ENCODE assay signal across 17 mouse cellular contexts in genomic region chr3:138240411-138240810, GRCm38 (mm10). TPM values are rescaled to one million over a fixed set of nuclear protein-coding genes. Genes with fewer than 3 reads are reported as not detected.
DNase-seq lines count a peak whose midpoint lies in the region; ATAC-seq and TF ChIP-seq lines count a peak whose summit lies in the region.
"Had no signal": no experiment of that assay in that cellular context is flagged by ENCODE, and none has a peak within 500 bp of the region (broad histone marks: within the 10 kb centered on the region; RNA-seq: fewer than 3 reads in every experiment).

No protein-coding gene starts in this region.

- no peaks in the 10 kb centered on the region for H3K9me3 ChIP-seq in liver, embryonic 14.5 days (ENCODE audit: control insufficient read depth, low read length)
- H3K9me3 ChIP-seq in liver, embryonic 12.5 days (replicated peaks) = no peaks in the 10 kb centered on the region
- no peaks in the 10 kb centered on the region for H3K9me3 ChIP-seq in MEL (replicated peaks; ENCODE audit: insufficient read depth, low read length)
- H3K9me3 ChIP-seq: forebrain, embryonic 13.5 days; G1E; neural tube, embryonic 12.5 days had no signal

- no peaks in the 10 kb centered on the region for H3K27me3 ChIP-seq in heart, adult 2 months (ENCODE audit: control insufficient read depth, insufficient read depth, low read length)
- no peaks in the 10 kb centered on the region for H3K27me3 ChIP-seq in liver, embryonic 14.5 days (ENCODE audit: control insufficient read depth, insufficient read depth, low read length)
- H3K27me3 ChIP-seq in liver, embryonic 12.5 days (replicated peaks) = no peaks in the 10 kb centered on the region
- no peaks in the 10 kb centered on the region; a peak in 2 of 4 replicates for H3K27me3 ChIP-seq in MEL (ENCODE audit: control insufficient read depth in 1 of 2, insufficient read depth in 2 of 2, low read length in 2 of 2)
- H3K27me3 ChIP-seq: forebrain, embryonic 13.5 days; neural tube, embryonic 12.5 days had no signal

- 80% methylated on average over 3 of the region's 3 CpGs for WGBS in heart, adult 2 months
- WGBS in liver, embryonic 14.5 days (ENCODE audit: insufficient replicate concordance) = 73% methylated on average over 3 of the region's 3 CpGs
- WGBS in liver, embryonic 12.5 days (ENCODE audit: insufficient replicate concordance) = 79% methylated on average over 3 of the region's 3 CpGs

- H3K4me3 ChIP-seq in heart, adult 2 months = no peak overlapping the region
- no peak overlapping the region for H3K4me3 ChIP-seq in liver, embryonic 14.5 days (ENCODE audit: insufficient read depth in 1 of 2, low read depth in 2 of 2, low read length in 2 of 2)
- H3K4me3 ChIP-seq in liver, embryonic 12.5 days = no peak overlapping the region
- no peak overlapping the region for H3K4me3 ChIP-seq in MEL (ENCODE audit: control insufficient read depth in 1 of 2, insufficient read depth in 1 of 2, low read depth in 2 of 2, low read length in 2 of 2)
- H3K4me3 ChIP-seq: forebrain, embryonic 13.5 days; neural tube, embryonic 12.5 days had no signal

- H3K4me1 ChIP-seq in heart, adult 2 months (ENCODE audit: control insufficient read depth, insufficient read depth, low read length) = peaks cover 2% of the 10 kb centered on the region
- peaks cover 0 to 4% of the 10 kb centered on the region in 2 experiments; a peak in 2 of 4 replicates for H3K4me1 ChIP-seq in liver, embryonic 14.5 days (replicated peaks; ENCODE audit: control insufficient read depth in 2 of 2, insufficient read depth in 2 of 2, low read length in 1 of 2)
- peaks cover 3% of the 10 kb centered on the region; the same call in 1 of the 2 replicates for H3K4me1 ChIP-seq in liver, embryonic 12.5 days
- peaks cover 0 to 10% of the 10 kb centered on the region in 2 experiments; a peak in 2 of 4 replicates for H3K4me1 ChIP-seq in MEL (ENCODE audit: control insufficient read depth in 1 of 2, insufficient read depth in 2 of 2, low read length in 2 of 2)
- H3K4me1 ChIP-seq: neural tube, embryonic 12.5 days had no signal

- H3K36me3 ChIP-seq in heart, adult 2 months (ENCODE audit: control insufficient read depth, insufficient read depth, low read length) = no peaks in the 10 kb centered on the region
- H3K36me3 ChIP-seq in liver, embryonic 14.5 days (replicated peaks; ENCODE audit: control insufficient read depth, insufficient read depth, low read depth) = no peaks in the 10 kb centered on the region
- no peaks in the 10 kb centered on the region for H3K36me3 ChIP-seq in liver, embryonic 12.5 days
- peaks cover 0 to 3% of the 10 kb centered on the region in 2 experiments; a peak in 1 of 4 replicates for H3K36me3 ChIP-seq in MEL (ENCODE audit: control insufficient read depth in 1 of 2, insufficient read depth in 2 of 2, low read length in 2 of 2)
- H3K36me3 ChIP-seq: G1E; neural tube, embryonic 12.5 days had no signal

- no peak overlapping the region for H3K27ac ChIP-seq in heart, adult 2 months
- H3K27ac ChIP-seq in liver, embryonic 14.5 days = no peak overlapping the region
- H3K27ac ChIP-seq in liver, embryonic 12.5 days = no peak overlapping the region
- H3K27ac ChIP-seq in MEL (ENCODE audit: control insufficient read depth, low read depth, low read length) = no peak overlapping the region
- H3K27ac ChIP-seq: forebrain, embryonic 13.5 days; neural tube, embryonic 12.5 days had no signal

- peak in 1 of 2 experiments; percentile 12 for DNase-seq in heart, adult 2 months
- no peak for DNase-seq in heart, adult 8-10 months (ENCODE audit: low spot score)
- DNase-seq in liver, embryonic 14.5 days (ENCODE audit: low read depth in 3 of 3, low spot score in 3 of 3) = no peak
- peak; percentile 72 for DNase-seq in MEL (ENCODE audit: low read depth, low spot score)
- no peak for DNase-seq in c-Kit-positive CD71-positive TER-119-positive erythroid progenitor cells, embryonic 14.5 days (ENCODE audit: low spot score)
- no peak for DNase-seq in right cerebral cortex, adult 2 months (ENCODE audit: low spot score in 2 of 2)
- DNase-seq: cerebellum, postnatal 36 days; thymus, postnatal 25 days had no signal

- no peak for TF ChIP-seq POLR2A in heart, adult 2 months (IDR thresholded peaks at IDR 0.05; ENCODE audit: insufficient read depth, low read depth, low read length)
- no peak for TF ChIP-seq POLR2A in MEL (IDR thresholded peaks at IDR 0.05; ENCODE audit: control insufficient read depth in 1 of 2, insufficient read depth in 1 of 2, low read depth in 1 of 2, low read length in 2 of 2, poor library complexity in 1 of 2)

- H3K79me2 ChIP-seq in heart, adult 2 months (replicated peaks; ENCODE audit: control insufficient read depth, insufficient read depth, low read length) = no peaks in the 10 kb centered on the region
- no peaks in the 10 kb centered on the region for H3K79me2 ChIP-seq in MEL (ENCODE audit: control insufficient read depth, insufficient read depth, low read length, poor library complexity)

- H3K9ac ChIP-seq in heart, adult 2 months (ENCODE audit: low read depth, low read length) = no peak overlapping the region
- H3K9ac ChIP-seq in liver, embryonic 14.5 days (replicated peaks) = no peak overlapping the region
- H3K9ac ChIP-seq in liver, embryonic 12.5 days = no peak overlapping the region
- H3K9ac ChIP-seq in MEL (ENCODE audit: control insufficient read depth, low read depth, low read length, poor library complexity, severe bottlenecking) = no peak overlapping the region
- H3K9ac ChIP-seq: forebrain, embryonic 13.5 days; neural tube, embryonic 12.5 days had no signal

- TF ChIP-seq CTCF in heart, adult 2 months (IDR thresholded peaks at IDR 0.05) = peak; percentile 47
- TF ChIP-seq CTCF in liver, embryonic 14.5 days (IDR thresholded peaks at IDR 0.05; ENCODE audit: low read depth) = 0 out of 2 replicates have a peak, but pooled peaks have one; percentile 21
- peak in 2 of 3 experiments; percentile 15 to 62; a peak in 2 of 6 replicates for TF ChIP-seq CTCF in MEL (IDR thresholded peaks at IDR 0.05 in 2 of 3, conservative IDR thresholded peaks at IDR 0.05 in 1 of 3; ENCODE audit: control insufficient read depth in 1 of 3, insufficient read depth in 1 of 3, low read depth in 2 of 3, low read length in 3 of 3, poor library complexity in 1 of 3, severe bottlenecking in 1 of 3)

- peak; percentile 44 for TF ChIP-seq RAD21 in MEL (IDR thresholded peaks at IDR 0.05; ENCODE audit: low read depth, low read length)

- intact Hi-C loops in heart, adult 2 months (cut with DNase I) = loop anchor here (2.0 kb wide), 2 partner anchors 64 to 164 kb away; no protein-coding TSS in a partner anchor

- no peak overlapping the region for H3K4me2 ChIP-seq in liver, embryonic 14.5 days (ENCODE audit: low read depth)
- no peak overlapping the region for H3K4me2 ChIP-seq in liver, embryonic 12.5 days
- H3K4me2 ChIP-seq: forebrain, embryonic 13.5 days; neural tube, embryonic 12.5 days had no signal

- no peak for TF ChIP-seq EP300 in heart, adult 2 months (IDR thresholded peaks at IDR 0.05; ENCODE audit: insufficient read depth, low read depth, low read length)
- TF ChIP-seq EP300 in liver, embryonic 14.5 days (IDR thresholded peaks at IDR 0.05; ENCODE audit: low read depth) = no peak
- no peak; a peak in 1 of 4 replicates for TF ChIP-seq EP300 in MEL (IDR thresholded peaks at IDR 0.05; ENCODE audit: low read depth in 1 of 2, low read length in 2 of 2)

- ATAC-seq in liver, embryonic 14.5 days (ENCODE audit: insufficient read depth) = no peak
- ATAC-seq in liver, embryonic 12.5 days = no peak
- peak; percentile 56 for ATAC-seq in megakaryocyte progenitor cell, adult 5-6 weeks (replicated peaks; ENCODE audit: poor library complexity)
- ATAC-seq: forebrain, embryonic 13.5 days had no signal

TF ChIP-seq in MEL, 35 proteins besides CTCF, POLR2A, EP300 and RAD21 (continues in another document):
- TF ChIP-seq ZC3H11A (IDR thresholded peaks at IDR 0.05; ENCODE audit: low read depth, low read length) = peak; percentile 32; the same call in 1 of the 2 replicates
- TF ChIP-seq RCOR1 (IDR thresholded peaks at IDR 0.05; ENCODE audit: low read depth, low read length) = no peak

RNA-seq across cellular contexts. Expression of gene Adh1, which starts 20.4 kb away (rescaled TPM):
- total RNA-seq in heart, adult 2 months (2021) = 10 to 100 TPM; 27.5 to 34.3 TPM
- 26.1 and 29.7 TPM in 2 replicates for polyA plus RNA-seq in heart, adult 2 months (2012; rRNA removed)
- total RNA-seq in heart, adult 8-10 months (2022) = 10 to 100 TPM; 26.8 to 55.8 (median 33.1) TPM
- polyA plus RNA-seq in liver, embryonic 14.5 days (2012; rRNA removed) = 3.8 and 4.0 TPM in 2 replicates
- 8.4 and 10.6 TPM in 2 replicates for polyA plus RNA-seq in liver, embryonic 14.5 days (2014; fragmentation: Nextera tagmentation; extraction: Ambion mirVana)
- 0.92 and 0.97 TPM in 2 replicates for polyA plus RNA-seq in liver, embryonic 12.5 days (2016; fragmentation: Nextera tagmentation; extraction: Ambion mirVana)
- total RNA-seq in MEL (2012; rRNA removed) = 0.15 and 0.23 TPM in 2 replicates
- polyA plus RNA-seq in MEL (2012; ENCODE audit: insufficient read depth in 1 of 2, insufficient read length in 2 of 2, low read depth in 1 of 2, low replicate concordance in 2 of 2, missing spikeins in 1 of 2) = not detected
- total RNA-seq in megakaryocyte progenitor cell, adult 5-6 weeks (2015) = not detected in 2 replicates
- total RNA-seq in megakaryocyte progenitor cell, adult 5-6 weeks (2017) = not detected in 2 replicates
- polyA plus RNA-seq: G1E had no signal

RNA-seq across cellular contexts. Expression of gene Adh7, which starts 22.9 kb away (rescaled TPM):
- total RNA-seq in heart, adult 2 months (2021) = under 1 TPM in 1 of 2 experiments, not detected in 1; 0.73 TPM
- polyA plus RNA-seq in heart, adult 2 months (2012; rRNA removed) = 0.15 and 1.4 TPM in 2 replicates
- total RNA-seq in heart, adult 8-10 months (2022) = under 1 TPM; 0.11 to 0.81 (median 0.47) TPM
- 0.04 and 0.07 TPM in 2 replicates for polyA plus RNA-seq in liver, embryonic 14.5 days (2012; rRNA removed)
- polyA plus RNA-seq in liver, embryonic 14.5 days (2014; fragmentation: Nextera tagmentation; extraction: Ambion mirVana) = 0.39 and 0.42 TPM in 2 replicates
- polyA plus RNA-seq in liver, embryonic 12.5 days (2016; fragmentation: Nextera tagmentation; extraction: Ambion mirVana) = 0.19 and 0.26 TPM in 2 replicates
- total RNA-seq in MEL (2012; rRNA removed) = not detected in 2 replicates
- polyA plus RNA-seq in MEL (2012; ENCODE audit: insufficient read depth in 1 of 2, insufficient read length in 2 of 2, low read depth in 1 of 2, low replicate concordance in 2 of 2, missing spikeins in 1 of 2) = not detected
- not detected in 2 replicates for total RNA-seq in megakaryocyte progenitor cell, adult 5-6 weeks (2015)
- total RNA-seq in megakaryocyte progenitor cell, adult 5-6 weeks (2017) = not detected in 2 replicates
- total RNA-seq: left cerebral cortex, postnatal 25 days had no signal
- polyA plus RNA-seq: forebrain, embryonic 13.5 days; G1E; neural tube, embryonic 12.5 days; spleen, adult 2 months had no signal

RNA-seq across cellular contexts. Expression of gene 4930579F01Rik, which starts 46.8 kb away (rescaled TPM):
- total RNA-seq in heart, adult 2 months (2021) = not detected
- 0.06 TPM in 1 of 2 replicates, not detected in the other for polyA plus RNA-seq in heart, adult 2 months (2012; rRNA removed)
- total RNA-seq in heart, adult 8-10 months (2022) = not detected
- not detected in 2 replicates for polyA plus RNA-seq in liver, embryonic 14.5 days (2012; rRNA removed)
- not detected in 2 replicates for polyA plus RNA-seq in liver, embryonic 14.5 days (2014; fragmentation: Nextera tagmentation; extraction: Ambion mirVana)
- polyA plus RNA-seq in liver, embryonic 12.5 days (2016; fragmentation: Nextera tagmentation; extraction: Ambion mirVana) = not detected in 2 replicates
- total RNA-seq in MEL (2012; rRNA removed) = not detected in 2 replicates
- not detected for polyA plus RNA-seq in MEL (2012; ENCODE audit: insufficient read depth in 1 of 2, insufficient read length in 2 of 2, low read depth in 1 of 2, low replicate concordance in 2 of 2, missing spikeins in 1 of 2)
- not detected in 2 replicates for total RNA-seq in megakaryocyte progenitor cell, adult 5-6 weeks (2015)
- not detected in 2 replicates for total RNA-seq in megakaryocyte progenitor cell, adult 5-6 weeks (2017)
- total RNA-seq: adrenal gland, postnatal 4 days; G1E; heart, adult 18-20 months; left cerebral cortex, postnatal 25 days had no signal
- polyA plus RNA-seq: forebrain, embryonic 13.5 days; G1E; neural tube, embryonic 12.5 days; spleen, adult 2 months had no signal

Comparison
In these comparisons a context has a peak if more than half of its experiments do, and no peak if none do; other contexts are left out.
1. RNA of gene Adh1, which starts 20.4 kb away (total RNA-seq): 27.5 to 34.3 TPM in heart, adult 2 months and 26.8 to 55.8 TPM in heart, adult 8-10 months; 0.15 to 0.23 TPM in MEL and not detected in megakaryocyte progenitor cell, adult 5-6 weeks; every median in the first group is over 10 times any median in the second.
2. Peak in every context shown above with its lines, with median percentiles within 50 percentile points of each other: CTCF ChIP-seq.